Mouse (Mus musculus): ENCODE measurements around the gene Abcc2. TPM values are rescaled to one million over a fixed set of nuclear protein-coding genes. Genes with fewer than 3 reads are reported as not detected.

The Abcc2 gene
- polyA plus RNA-seq, 1 experiment from 2014 or later: not detected

DNA sequence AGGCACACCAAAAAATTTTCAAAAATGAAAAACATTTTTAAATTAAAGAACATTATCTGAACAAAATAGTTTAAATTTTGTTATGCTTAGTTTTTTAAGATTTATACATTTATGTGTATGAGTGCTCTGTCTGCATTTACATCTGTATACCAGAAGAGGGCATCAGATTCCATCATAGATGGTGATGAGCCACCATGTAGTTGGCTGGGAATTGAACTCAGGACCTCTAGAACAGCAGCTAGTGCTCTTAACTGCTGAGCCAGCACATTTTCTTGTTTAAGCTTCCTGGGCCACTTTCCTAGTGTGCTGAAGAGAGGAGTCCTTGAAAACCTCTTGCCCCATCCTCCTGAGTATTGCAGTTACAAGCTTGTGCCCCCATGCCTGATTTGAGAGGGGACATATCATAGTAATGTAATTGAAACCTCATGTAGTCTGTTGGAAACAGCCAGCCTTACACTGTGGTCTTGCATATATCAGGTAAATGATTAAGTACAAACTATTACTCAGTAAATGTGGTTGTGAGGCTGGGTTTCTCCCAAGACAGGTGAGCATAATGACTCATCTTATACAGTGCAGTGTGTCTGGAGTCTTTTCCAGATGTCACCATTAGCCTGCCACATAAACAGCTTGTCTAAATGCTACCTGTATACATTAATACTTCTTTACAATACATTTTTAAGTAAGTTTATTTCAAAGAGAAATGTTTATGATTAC, 20.3 kb upstream of the Abcc2 start:
- Histone ChIP-seq H3K4me3 (replicated peaks) (no peak overlapping the region), H3K36me3 (no peaks in the 10 kb centered on the region), H3K4me2 (no peak overlapping the region), H3K4me1 (replicated peaks) (no peaks in the 10 kb centered on the region), H3K9me3 (no peaks in the 10 kb centered on the region), H3K27me3 (no peaks in the 10 kb centered on the region), H3K27ac (no peak overlapping the region), H3K9ac (replicated peaks) (no peak overlapping the region)
- no peak for ATAC-seq (ENCODE audit: insufficient number of reproducible peaks, insufficient read depth, low FRiP score, low TSS enrichment, low read depth)

DNA sequence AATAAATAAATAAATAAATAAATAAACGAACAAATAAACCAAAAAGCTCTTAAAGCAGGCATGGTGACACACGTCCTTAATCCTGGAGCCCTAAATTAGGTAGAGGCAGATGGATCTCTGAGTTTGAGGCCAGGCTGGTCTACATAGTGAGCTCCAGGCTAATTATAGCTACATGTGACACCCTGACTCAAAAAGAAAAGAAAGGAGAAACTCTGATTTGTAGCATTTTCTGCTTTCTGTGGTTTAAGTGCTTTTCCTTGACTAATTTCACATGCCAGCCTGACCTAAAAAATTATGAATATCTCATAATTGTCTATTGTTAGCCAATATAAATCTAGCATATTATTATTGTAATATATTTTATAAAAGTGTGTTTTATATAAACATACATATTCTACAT, 19.6 kb upstream of the Abcc2 start:
- no peaks in the 10 kb centered on the region for H3K4me1 ChIP-seq (replicated peaks)
- H3K4me3 ChIP-seq (replicated peaks): no peak overlapping the region
- no peak overlapping the region for H3K27ac ChIP-seq
- no peaks in the 10 kb centered on the region for H3K9me3 ChIP-seq
- no peak for ATAC-seq (ENCODE audit: insufficient number of reproducible peaks, insufficient read depth, low FRiP score, low TSS enrichment, low read depth)
- H3K27me3 ChIP-seq: no peaks in the 10 kb centered on the region
- no peaks in the 10 kb centered on the region for H3K36me3 ChIP-seq
- H3K4me2 ChIP-seq: no peak overlapping the region
- 76% methylated on average over 2 of the region's 2 CpGs for WGBS
- H3K9ac ChIP-seq (replicated peaks): no peak overlapping the region

DNA sequence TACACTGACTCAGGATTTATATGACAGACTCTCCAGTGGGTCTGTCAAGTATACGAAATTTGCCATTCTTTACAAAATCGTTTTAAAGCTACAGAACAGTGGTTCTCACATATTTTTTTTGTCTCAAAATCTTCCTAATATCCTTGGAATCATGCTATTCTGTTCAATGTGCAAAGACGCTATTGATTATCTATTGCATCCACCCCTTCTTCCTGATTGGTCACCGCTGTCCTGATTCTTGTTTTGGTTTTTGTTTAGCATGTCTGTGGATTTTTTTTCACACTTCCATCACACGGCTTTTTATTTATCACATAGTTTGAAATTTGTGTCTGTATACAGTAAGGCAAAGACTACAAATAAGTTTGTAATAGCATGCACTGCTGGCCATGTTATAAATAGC, 15.5 kb upstream of the Abcc2 start:
- Histone ChIP-seq H3K27me3 (no peaks in the 10 kb centered on the region), H3K9me3 (no peaks in the 10 kb centered on the region), H3K27ac (no peak overlapping the region), H3K4me2 (no peak overlapping the region), H3K4me3 (replicated peaks) (no peak overlapping the region), H3K4me1 (replicated peaks) (no peaks in the 10 kb centered on the region), H3K9ac (replicated peaks) (no peak overlapping the region), H3K36me3 (no peaks in the 10 kb centered on the region; the same call in 1 of the 2 replicates)
- WGBS: 90% methylated on average over 5 of the region's 5 CpGs
- no peak for ATAC-seq (ENCODE audit: insufficient number of reproducible peaks, insufficient read depth, low FRiP score, low TSS enrichment, low read depth)

DNA sequence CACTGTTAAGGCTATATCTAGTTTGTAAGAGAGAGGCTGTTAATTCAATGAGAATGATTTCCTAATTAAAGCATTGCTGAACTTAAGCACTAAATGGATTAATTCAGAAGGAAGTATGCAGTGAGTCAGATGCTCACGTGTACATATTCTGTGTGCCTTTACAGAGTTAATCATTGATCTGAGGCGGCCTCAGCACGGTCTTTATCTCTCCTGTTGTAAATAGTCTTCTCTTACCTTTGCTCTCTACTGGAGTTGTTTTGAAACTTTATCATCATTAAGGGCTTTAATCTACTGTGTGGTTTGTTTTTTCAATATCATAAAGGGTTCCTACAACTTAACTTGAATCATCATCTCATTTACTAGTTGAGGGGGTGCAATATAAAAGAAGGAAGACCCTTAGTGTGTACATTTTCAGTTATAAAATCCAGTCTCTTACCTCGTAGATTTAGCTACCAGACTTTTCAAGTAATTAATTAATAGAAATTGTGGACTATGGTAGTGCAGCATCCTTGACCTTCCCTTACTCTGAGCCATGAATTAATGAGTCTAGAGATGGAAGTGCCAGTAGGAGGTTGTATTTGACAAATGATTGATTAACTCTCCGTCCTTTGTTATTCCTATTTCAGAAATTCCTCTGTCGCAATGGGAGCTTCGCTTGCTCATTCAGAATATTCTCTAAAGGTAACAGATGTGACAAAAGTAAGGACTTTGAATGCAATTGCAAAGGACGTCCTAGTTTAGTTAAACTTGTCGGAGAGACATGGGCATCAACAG, 14.3 kb upstream of the Abcc2 start:
- Histone ChIP-seq H3K9ac (replicated peaks) (no peak overlapping the region), H3K36me3 (no peaks in the 10 kb centered on the region; the same call in 1 of the 2 replicates), H3K4me1 (replicated peaks) (no peaks in the 10 kb centered on the region), H3K27ac (no peak overlapping the region), H3K4me3 (replicated peaks) (no peak overlapping the region), H3K4me2 (no peak overlapping the region), H3K27me3 (no peaks in the 10 kb centered on the region), H3K9me3 (no peaks in the 10 kb centered on the region)
- WGBS: 85% methylated on average over 9 of the region's 9 CpGs
- ATAC-seq (ENCODE audit: insufficient number of reproducible peaks, insufficient read depth, low FRiP score, low TSS enrichment, low read depth): no peak

DNA sequence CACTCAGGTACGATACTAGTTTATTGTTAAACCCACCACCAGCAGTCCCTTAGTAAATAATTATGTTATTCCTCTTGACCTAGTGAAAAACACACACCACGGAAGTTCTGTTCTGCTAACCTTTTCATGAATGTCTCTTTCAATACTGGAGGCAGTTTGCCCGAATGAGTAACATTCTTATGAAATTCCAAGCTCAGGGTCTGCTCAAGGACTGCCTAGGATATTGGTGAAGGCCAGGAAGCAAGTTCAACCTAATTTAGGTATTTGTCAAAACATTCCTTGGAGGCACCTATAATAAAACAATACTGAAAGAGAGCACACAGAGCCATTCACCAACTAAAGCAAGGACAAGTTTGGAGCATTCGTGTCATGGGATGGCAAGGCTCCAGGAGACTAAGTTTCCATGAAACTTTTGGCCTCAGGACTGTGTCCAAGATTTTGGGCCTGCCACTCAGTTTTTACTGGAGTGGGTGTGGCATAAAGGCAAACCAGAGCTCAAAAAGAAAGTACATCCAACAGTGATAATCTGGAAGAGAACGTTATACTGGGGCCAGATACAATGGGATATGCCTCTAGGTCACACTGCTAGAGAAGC, 12.5 kb upstream of the Abcc2 start:
- H3K27me3 ChIP-seq: no peaks in the 10 kb centered on the region
- WGBS: 83% methylated on average over 5 of the region's 5 CpGs
- no peak overlapping the region for H3K4me2 ChIP-seq
- H3K4me3 ChIP-seq (replicated peaks): no peak overlapping the region
- H3K9ac ChIP-seq (replicated peaks): no peak overlapping the region
- H3K27ac ChIP-seq: no peak overlapping the region
- ATAC-seq (ENCODE audit: insufficient number of reproducible peaks, insufficient read depth, low FRiP score, low TSS enrichment, low read depth): no peak
- no peaks in the 10 kb centered on the region; the same call in 1 of the 2 replicates for H3K36me3 ChIP-seq
- H3K9me3 ChIP-seq: no peaks in the 10 kb centered on the region
- no peaks in the 10 kb centered on the region for H3K4me1 ChIP-seq (replicated peaks)

DNA sequence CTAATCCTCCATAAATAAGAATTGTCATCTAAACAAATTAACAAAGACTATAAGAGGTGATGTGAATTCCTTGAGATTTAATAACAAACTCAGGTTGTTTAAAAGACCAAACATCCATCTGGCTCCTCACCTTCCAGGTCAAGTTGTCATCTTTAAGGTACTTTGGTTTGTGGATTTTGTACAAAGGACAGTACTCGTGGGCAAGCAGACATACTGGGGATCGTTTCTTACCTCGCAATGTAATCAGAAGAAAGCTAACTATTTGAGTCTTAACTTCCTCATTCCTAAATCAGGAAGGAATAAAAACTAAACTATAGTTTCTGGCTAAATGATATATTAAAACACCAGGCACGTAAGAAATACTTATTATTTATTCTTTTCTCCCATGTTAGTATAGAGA, 11.4 kb upstream of the Abcc2 start:
- WGBS: 87% methylated on average over 4 of the region's 4 CpGs

DNA sequence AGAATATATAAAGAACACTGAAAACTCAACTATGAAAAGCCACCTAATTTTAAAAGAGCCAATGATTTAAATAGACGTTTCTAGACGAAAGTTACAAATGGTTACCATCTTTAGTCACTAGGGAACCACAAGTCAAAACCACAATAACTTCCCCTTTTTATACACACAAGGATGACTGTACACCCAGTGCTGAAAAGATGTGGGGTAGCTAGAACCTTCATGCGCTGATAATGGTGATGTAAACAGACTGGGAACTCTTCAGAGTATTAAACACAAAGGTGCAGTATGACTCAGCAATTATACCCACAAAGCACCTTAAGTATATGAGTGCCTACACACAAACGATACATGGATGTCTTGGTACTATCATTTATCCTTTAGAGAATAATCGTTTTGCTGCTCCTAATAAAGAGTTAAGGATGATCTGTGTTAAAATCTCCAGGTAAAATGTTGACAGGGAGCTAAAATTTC, 10.5 kb upstream of the Abcc2 start:
- Histone ChIP-seq H3K27ac (no peak overlapping the region), H3K27me3 (no peaks in the 10 kb centered on the region), H3K4me1 (replicated peaks) (no peaks in the 10 kb centered on the region), H3K9ac (replicated peaks) (no peak overlapping the region), H3K9me3 (no peaks in the 10 kb centered on the region), H3K4me2 (no peak overlapping the region), H3K36me3 (no peaks in the 10 kb centered on the region; the same call in 1 of the 2 replicates), H3K4me3 (replicated peaks) (no peak overlapping the region)
- ATAC-seq (ENCODE audit: insufficient number of reproducible peaks, insufficient read depth, low FRiP score, low TSS enrichment, low read depth): no peak
- 91% methylated on average over 5 of the region's 5 CpGs for WGBS

More for the DNA sequence above, 11.4 kb upstream of the Abcc2 start:
- Histone ChIP-seq H3K36me3 (no peaks in the 10 kb centered on the region; the same call in 1 of the 2 replicates), H3K4me2 (no peak overlapping the region), H3K4me3 (replicated peaks) (no peak overlapping the region), H3K27ac (no peak overlapping the region), H3K9me3 (no peaks in the 10 kb centered on the region), H3K9ac (replicated peaks) (no peak overlapping the region), H3K4me1 (replicated peaks) (no peaks in the 10 kb centered on the region), H3K27me3 (no peaks in the 10 kb centered on the region)
- no peak for ATAC-seq (ENCODE audit: insufficient number of reproducible peaks, insufficient read depth, low FRiP score, low TSS enrichment, low read depth)

DNA sequence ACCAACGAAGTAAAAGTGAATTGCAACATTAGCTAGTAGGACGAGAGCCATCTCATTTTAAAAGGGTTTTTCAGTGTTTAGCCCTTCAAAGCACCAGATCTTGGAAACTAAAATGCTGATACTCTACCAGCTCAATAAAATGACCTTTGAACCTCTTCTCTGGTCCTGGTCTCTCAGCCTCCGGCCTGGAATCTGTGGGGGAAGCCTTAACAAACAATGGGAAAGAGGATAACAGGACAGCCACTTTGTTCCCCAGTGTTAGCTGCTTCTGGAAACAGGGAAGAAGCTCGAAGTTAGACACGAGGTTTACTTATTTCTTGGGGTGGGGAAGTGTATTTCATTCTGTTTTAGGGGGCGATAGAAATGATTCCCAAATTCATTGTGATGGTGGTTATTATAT, 9.7 kb upstream of the Abcc2 start:
- Histone ChIP-seq H3K27me3 (no peaks in the 10 kb centered on the region), H3K4me2 (no peak overlapping the region), H3K4me3 (replicated peaks) (no peak overlapping the region), H3K9ac (replicated peaks) (no peak overlapping the region), H3K27ac (no peak overlapping the region), H3K36me3 (no peaks in the 10 kb centered on the region; the same call in 1 of the 2 replicates), H3K4me1 (replicated peaks) (no peaks in the 10 kb centered on the region), H3K9me3 (no peaks in the 10 kb centered on the region)
- ATAC-seq (ENCODE audit: insufficient number of reproducible peaks, insufficient read depth, low FRiP score, low TSS enrichment, low read depth): no peak
- 81% methylated on average over 6 of the region's 6 CpGs for WGBS

DNA sequence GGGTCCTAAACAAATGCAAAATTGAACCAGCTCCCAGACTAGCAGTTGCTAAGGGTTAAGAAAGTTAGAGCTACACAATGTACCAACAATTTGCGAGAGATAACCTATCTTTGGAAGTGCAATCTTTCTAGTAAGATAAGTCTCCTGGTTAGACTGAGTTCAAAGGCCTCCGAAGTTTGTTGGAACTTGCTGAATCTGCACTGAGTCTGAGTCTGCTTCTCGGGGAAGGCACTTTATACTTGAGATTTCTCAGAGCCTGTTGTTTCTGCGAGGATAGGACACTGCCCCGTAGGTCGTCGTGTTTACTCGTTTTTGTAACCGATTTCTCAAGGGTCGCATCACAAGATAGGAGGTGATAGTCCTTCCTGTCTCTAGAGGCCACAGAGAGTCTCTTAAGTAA, 6.6 kb upstream of the Abcc2 start:
- WGBS: 75% methylated on average over 10 of the region's 10 CpGs
- Histone ChIP-seq H3K27ac (no peak overlapping the region), H3K4me2 (no peak overlapping the region), H3K36me3 (no peaks in the 10 kb centered on the region), H3K9me3 (no peaks in the 10 kb centered on the region), H3K9ac (replicated peaks) (no peak overlapping the region), H3K27me3 (no peaks in the 10 kb centered on the region), H3K4me3 (replicated peaks) (no peak overlapping the region), H3K4me1 (replicated peaks) (no peaks in the 10 kb centered on the region)
- ATAC-seq (ENCODE audit: insufficient number of reproducible peaks, insufficient read depth, low FRiP score, low TSS enrichment, low read depth): no peak

DNA sequence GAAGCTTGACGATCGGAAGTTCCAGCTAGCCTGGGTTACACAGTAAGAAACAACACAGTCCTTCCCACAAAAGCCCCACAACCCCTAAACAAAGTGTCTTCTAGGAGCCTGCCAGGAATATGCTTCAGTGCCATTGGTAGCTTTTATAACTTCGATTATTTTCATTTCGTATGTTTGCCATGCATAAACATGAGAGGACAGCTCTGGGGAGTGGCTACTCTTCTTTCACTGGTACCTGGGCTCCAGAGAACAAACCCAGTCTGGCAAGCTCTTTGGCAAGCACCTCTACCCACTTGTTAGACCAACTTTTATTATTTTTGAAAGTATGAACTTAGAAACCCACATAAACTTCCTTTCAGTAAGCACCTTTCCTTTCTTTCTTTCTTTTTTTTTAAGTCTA, 5.4 kb upstream of the Abcc2 start:
- H3K36me3 ChIP-seq: no peaks in the 10 kb centered on the region
- no peaks in the 10 kb centered on the region for H3K4me1 ChIP-seq (replicated peaks)
- no peaks in the 10 kb centered on the region for H3K27me3 ChIP-seq
- no peaks in the 10 kb centered on the region for H3K9me3 ChIP-seq
- H3K4me2 ChIP-seq: no peak overlapping the region
- no peak for ATAC-seq (ENCODE audit: insufficient number of reproducible peaks, insufficient read depth, low FRiP score, low TSS enrichment, low read depth)
- 81% methylated on average over 4 of the region's 4 CpGs for WGBS
- no peak overlapping the region for H3K9ac ChIP-seq (replicated peaks)
- no peak overlapping the region for H3K27ac ChIP-seq
- no peak overlapping the region for H3K4me3 ChIP-seq (replicated peaks)

DNA sequence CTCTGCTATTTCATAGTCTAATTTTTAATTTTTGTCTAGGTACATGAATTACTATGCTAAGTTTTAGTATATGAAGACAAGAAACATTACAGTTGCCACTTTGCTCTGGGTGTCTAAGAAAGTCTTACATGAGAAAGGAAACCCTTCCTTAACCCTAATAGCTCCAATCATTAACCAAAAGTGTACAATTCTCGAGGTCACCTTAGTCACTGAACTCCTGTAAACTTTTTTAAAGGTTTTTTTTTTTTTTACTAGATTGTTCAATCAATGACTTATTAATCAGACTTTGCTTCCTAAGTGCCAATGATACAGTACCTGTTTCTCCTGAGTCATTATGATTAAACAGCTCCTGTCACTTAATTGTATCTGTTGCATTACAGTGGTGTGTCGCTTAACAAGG, 4.7 kb upstream of the Abcc2 start:
- no peak overlapping the region for H3K27ac ChIP-seq
- no peaks in the 10 kb centered on the region for H3K36me3 ChIP-seq
- no peak overlapping the region for H3K4me3 ChIP-seq (replicated peaks)
- no peak overlapping the region for H3K4me2 ChIP-seq
- no peaks in the 10 kb centered on the region for H3K9me3 ChIP-seq
- no peaks in the 10 kb centered on the region for H3K27me3 ChIP-seq
- H3K9ac ChIP-seq (replicated peaks): no peak overlapping the region
- H3K4me1 ChIP-seq (replicated peaks): no peaks in the 10 kb centered on the region
- no peak for ATAC-seq (ENCODE audit: insufficient number of reproducible peaks, insufficient read depth, low FRiP score, low TSS enrichment, low read depth)
- 69% methylated on average over 2 of the region's 2 CpGs for whole genome bisulfite sequencing

Data from limb, embryonic 12.5 days (tissue).